Mouse (Mus musculus) monocyte, adult 2 months (primary cell): ENCODE measurements around the gene Ccdc88c.

Source experiments
- DNase-seq, 2 experiments: peaks; one replicate each; pipeline ENCODE4 v3.0.0; 2022; ENCODE audit warnings: low spot score in 2 of 2, low read depth in 1 of 2

Ccdc88c gene

GRCm38 (mm10) chr12:101028954-101029731, at the start of gene Ccdc88c:
Gene Ccdc88c, minus strand, starts transcription at chr12:101029056.
- peak; percentile 57 to 77 for DNase-seq

GRCm38 (mm10) chr12:101077955-101078354, 49.1 kb upstream of the Ccdc88c start:
- no peak for DNase-seq

GRCm38 (mm10) chr12:101075433-101075832, 46.6 kb upstream of the Ccdc88c start:
- no peak for DNase-seq

- DNase-seq: no peak
Observed at GRCm38 (mm10) chr12:101074821-101075429, 46.1 kb upstream of the Ccdc88c start.

GRCm38 (mm10) chr12:101069813-101070212, 41.0 kb upstream of the Ccdc88c start:
- no peak for DNase-seq

- no peak for DNase-seq
Observed at GRCm38 (mm10) chr12:101066329-101066728, 37.5 kb upstream of the Ccdc88c start.

- no peak for DNase-seq
Observed at GRCm38 (mm10) chr12:101039956-101040355, 11.1 kb upstream of the Ccdc88c start.

- no peak for DNase-seq
Observed at GRCm38 (mm10) chr12:101028247-101028953, 456 bp downstream of the Ccdc88c start.

GRCm38 (mm10) chr12:101027451-101028246, 1.2 kb downstream of the Ccdc88c start:
- DNase-seq: no peak

GRCm38 (mm10) chr12:101026946-101027345, 1.9 kb downstream of the Ccdc88c start:
- no peak for DNase-seq

- no peak for DNase-seq
Observed at GRCm38 (mm10) chr12:101026518-101026917, 2.3 kb downstream of the Ccdc88c start.

- no peak for DNase-seq
Observed at GRCm38 (mm10) chr12:101026025-101026424, 2.8 kb downstream of the Ccdc88c start.

- no peak for DNase-seq
Observed at GRCm38 (mm10) chr12:101025379-101025778, 3.5 kb downstream of the Ccdc88c start.

- no peak for DNase-seq
Observed at GRCm38 (mm10) chr12:101024824-101025223, 4.0 kb downstream of the Ccdc88c start.

GRCm38 (mm10) chr12:101023143-101023542, 5.7 kb downstream of the Ccdc88c start:
- DNase-seq: no peak

GRCm38 (mm10) chr12:101022353-101022752, 6.5 kb downstream of the Ccdc88c start:
- no peak for DNase-seq

GRCm38 (mm10) chr12:101021484-101022226, 7.2 kb downstream of the Ccdc88c start:
- DNase-seq: no peak

- DNase-seq: no peak
Observed at GRCm38 (mm10) chr12:101020210-101021015, 8.4 kb downstream of the Ccdc88c start.

GRCm38 (mm10) chr12:101019443-101019842, 9.4 kb downstream of the Ccdc88c start:
- no peak for DNase-seq

- DNase-seq: no peak
Observed at GRCm38 (mm10) chr12:101019031-101019430, 9.8 kb downstream of the Ccdc88c start.
